Mouse (Mus musculus) MEL (cell line): Measurements from ENCODE around the gene Map3k6.

ENCODE experiments used
- CTCF ChIP-seq, 3 experiments: IDR thresholded peaks in 2 of 3; conservative IDR thresholded peaks in 1 of 3; 2 replicates each; pipeline ENCODE4 v1.5.1; 2011 to 2012; ENCODE audit warnings: low read length in 3 of 3, low read depth in 2 of 3, mild to moderate bottlenecking in 2 of 3, improper control_type of control experiment in 1 of 3, inconsistent platforms in 1 of 3, mixed read lengths in 1 of 3, moderate library complexity in 1 of 3; ENCODE audit not compliant: control insufficient read depth in 1 of 3, insufficient read depth in 1 of 3, poor library complexity in 1 of 3, severe bottlenecking in 1 of 3
- GATA1 ChIP-seq: IDR thresholded peaks from 2 replicates; pipeline ENCODE4 v1.6.1; 2011; ENCODE audit warnings: low read depth, low read length, improper control_type of control experiment
- MAX ChIP-seq: IDR thresholded peaks from 2 replicates; pipeline ENCODE4 v1.6.1; 2011; ENCODE audit warnings: low read length, improper control_type of control experiment
- MAZ ChIP-seq: IDR thresholded peaks from 2 replicates; pipeline ENCODE4 v1.6.1; 2012; ENCODE audit warnings: low read depth, mild to moderate bottlenecking, inconsistent platforms, low read length, improper control_type of control experiment
- MXI1 ChIP-seq: IDR thresholded peaks from 2 replicates; pipeline ENCODE4 v1.6.1; 2011; ENCODE audit warnings: mild to moderate bottlenecking, low read depth, low read length, improper control_type of control experiment
- MYC ChIP-seq: IDR thresholded peaks from 2 replicates; pipeline ENCODE4 v1.6.1; 2011; ENCODE audit warnings: low read depth, mild to moderate bottlenecking, low read length, improper control_type of control experiment, moderate library complexity
- NRF1 ChIP-seq: IDR thresholded peaks from 2 replicates; pipeline ENCODE4 v1.6.1; 2014; ENCODE audit warnings: low read depth, mild to moderate bottlenecking, inconsistent platforms, low read length, improper control_type of control experiment, moderate library complexity; ENCODE audit not compliant: poor library complexity, insufficient read depth, severe bottlenecking
- POLR2A ChIP-seq, 2 experiments: IDR thresholded peaks; 2 replicates each; pipeline ENCODE4 v1.6.1; 2011 to 2012; ENCODE audit warnings: low read length in 2 of 2, mild to moderate bottlenecking in 2 of 2, control low read depth in 1 of 2, improper control_type of control experiment in 1 of 2, low read depth in 1 of 2, moderate library complexity in 1 of 2; ENCODE audit not compliant: control insufficient read depth in 1 of 2, insufficient read depth in 1 of 2, poor library complexity in 1 of 2
- TBP ChIP-seq: IDR thresholded peaks from 2 replicates; pipeline ENCODE4 v1.8.0; 2011; ENCODE audit warnings: low read depth, low read length, improper control_type of control experiment
- UBTF ChIP-seq: IDR thresholded peaks from 2 replicates; pipeline ENCODE4 v1.6.1; 2012; ENCODE audit warnings: low read depth, mild to moderate bottlenecking, inconsistent platforms, low read length, improper control_type of control experiment, moderate library complexity, borderline replicate concordance; ENCODE audit not compliant: insufficient read depth
- ZNF384 ChIP-seq: IDR thresholded peaks from 2 replicates; pipeline ENCODE4 v1.6.1; 2012; ENCODE audit warnings: low read depth, mild to moderate bottlenecking, inconsistent platforms, low read length, improper control_type of control experiment

DNA sequence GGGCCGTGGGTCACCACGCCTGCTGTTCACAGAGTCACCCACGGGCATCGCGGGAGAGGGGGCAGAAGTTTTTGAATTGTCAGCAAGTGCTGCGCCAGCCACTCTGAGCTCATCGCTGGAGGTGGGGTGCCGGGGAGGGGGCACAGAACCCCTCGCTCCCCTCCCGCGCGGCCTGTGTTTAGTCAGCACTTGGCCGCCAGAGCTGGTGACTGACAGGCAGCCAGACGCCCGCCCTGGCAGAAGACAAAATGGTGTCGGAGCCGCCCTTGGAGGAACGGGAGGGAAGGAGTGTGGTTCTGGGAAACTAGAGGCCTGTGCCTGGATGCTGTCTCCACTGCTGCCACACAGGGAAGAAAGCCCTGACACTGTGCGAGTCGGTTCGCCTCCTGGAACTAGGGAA lies 40.3 kb upstream of the Map3k6 start:
- TF ChIP-seq POLR2A (IDR thresholded peaks at IDR 0.05; ENCODE audit: control insufficient read depth in 1 of 2, insufficient read depth in 1 of 2, low read depth in 1 of 2, low read length in 2 of 2, poor library complexity in 1 of 2) (no peak), MXI1 (no peak), CTCF (IDR thresholded peaks at IDR 0.05 in 2 of 3, conservative IDR thresholded peaks at IDR 0.05 in 1 of 3; ENCODE audit: control insufficient read depth in 1 of 3, insufficient read depth in 1 of 3, low read depth in 2 of 3, low read length in 3 of 3, poor library complexity in 1 of 3, severe bottlenecking in 1 of 3) (no peak), GATA1 (no peak), NRF1 (no peak), UBTF (no peak), MAX (no peak), MAZ (no peak), TBP (no peak), MYC (no peak), ZNF384 (no peak)
